Mouse (Mus musculus) liver, embryonic 11.5 days (tissue): Measurements from ENCODE around the gene Hoxb9. TPM values are rescaled to one million over a fixed set of nuclear protein-coding genes. Genes with fewer than 3 reads are reported as not detected.

Source experiments
- ATAC-seq: fragments of 200-750 bp; cut with Nextera tagmentation; replicated peaks from 2 replicates; pipeline ENCODE4 v1.8.0; 2017; ENCODE audit warnings: moderate number of reproducible peaks, mild to moderate bottlenecking, moderate TSS enrichment, moderate library complexity; ENCODE audit not compliant: low FRiP score
- DNase-seq: peaks from one replicate; pipeline ENCODE4 v3.0.0-alpha.2; 2017; ENCODE audit warnings: low spot score
- H3K27ac ChIP-seq: fragments of 300-500 bp; sonication (generic); 2 replicates; pipeline ENCODE4 v1.5.1; 2014; ENCODE audit warnings: mild to moderate bottlenecking, low read depth, low read length, control low read depth
- H3K27me3 ChIP-seq: fragments of 300-500 bp; sonication (generic); replicated peaks from 2 replicates; pipeline ENCODE4 v1.6.1; 2014; ENCODE audit warnings: low read length, mixed read lengths; ENCODE audit not compliant: control insufficient read depth, insufficient read depth
- H3K36me3 ChIP-seq: fragments of 300-500 bp; sonication (generic); 2 replicates; pipeline ENCODE4 v1.6.1; 2014; ENCODE audit warnings: mild to moderate bottlenecking, low read length, moderate library complexity, mixed read lengths; ENCODE audit not compliant: control insufficient read depth, insufficient read depth
- H3K4me1 ChIP-seq: fragments of 300-500 bp; sonication (generic); replicated peaks from 2 replicates; pipeline ENCODE4 v1.6.1; 2014; ENCODE audit warnings: low read length, mixed read lengths; ENCODE audit not compliant: control insufficient read depth, insufficient read depth
- H3K4me2 ChIP-seq: fragments of 300-500 bp; sonication (generic); 2 replicates; pipeline ENCODE4 v1.6.1; 2014; ENCODE audit warnings: mild to moderate bottlenecking, control low read depth, moderate library complexity
- H3K4me3 ChIP-seq: fragments of 300-500 bp; sonication (generic); 2 replicates; pipeline ENCODE4 v1.5.1; 2014; ENCODE audit warnings: low read depth, low read length, control low read depth
- H3K9ac ChIP-seq: fragments of 300-500 bp; sonication (generic); 2 replicates; pipeline ENCODE4 v1.6.1; 2014; ENCODE audit warnings: low read depth, low read length, control low read depth
- H3K9me3 ChIP-seq: fragments of 300-500 bp; sonication (generic); 2 replicates; pipeline ENCODE4 v1.6.1; 2016; ENCODE audit warnings: low read length, inconsistent platforms, mixed read lengths; ENCODE audit not compliant: control insufficient read depth
- WGBS: fragments of 180-500 bp; shearing (Covaris S2); extraction: QIAGEN DNeasy Blood & Tissue Kit; methylation state at CpG from one replicate; pipeline ENCODE4 v1.1.7; 2014; 5-methylcytosine and 5-hydroxymethylcytosine counted together
- polyA plus RNA-seq: library from polyadenylated mRNA; unstranded; fragments of >200 nt; fragmentation: Nextera tagmentation; extraction: Ambion mirVana; gene quantifications from 2 replicates; pipeline ENCODE4 v1.2.1, GENCODE M21; 2014

Gene Hoxb9
- polyA plus RNA-seq = 0.26 and 0.49 TPM in 2 replicates

- DNase-seq (no peak), ATAC-seq (no peak)
- H3K27me3 ChIP-seq = peaks cover 98% of the 10 kb centered on the region
- peaks cover 6% of the 10 kb centered on the region; the same call in 1 of the 2 replicates for H3K4me1 ChIP-seq
- H3K4me2 ChIP-seq = peak within 1 kb of the TSS; percentile 43
- WGBS = 1% methylated on average over 40 of the region's 40 CpGs
- no peaks in the 10 kb centered on the region for H3K36me3 ChIP-seq
- no peak within 1 kb of the TSS for H3K27ac ChIP-seq
- no peak within 1 kb of the TSS for H3K9ac ChIP-seq
- H3K4me3 ChIP-seq = peak within 1 kb of the TSS; percentile 28
- no peaks in the 10 kb centered on the region for H3K9me3 ChIP-seq
Observed at GRCm38 (mm10) chr11:96270996-96271540, at the start of gene Hoxb9. TSS of gene Hoxb9 (plus strand) at chr11:96271457.

GRCm38 (mm10) chr11:96223813-96224212 lies 47.4 kb upstream of the Hoxb9 start:
- H3K4me3 ChIP-seq = no peak overlapping the region
- DNase-seq = no peak
- no peaks in the 10 kb centered on the region; the same call in none of the 2 replicates for H3K27me3 ChIP-seq
- no peaks in the 10 kb centered on the region for H3K9me3 ChIP-seq
- H3K9ac ChIP-seq = no peak overlapping the region
- no peaks in the 10 kb centered on the region for H3K4me1 ChIP-seq
- H3K36me3 ChIP-seq = no peaks in the 10 kb centered on the region
- H3K27ac ChIP-seq = no peak overlapping the region
- no peak overlapping the region for H3K4me2 ChIP-seq
- WGBS = 30% methylated on average over 2 of the region's 2 CpGs
- ATAC-seq = no peak

- Histone ChIP-seq H3K36me3 (no peaks in the 10 kb centered on the region), H3K27ac (no peak overlapping the region), H3K4me2 (no peak overlapping the region), H3K27me3 (peaks cover 6% of the 10 kb centered on the region), H3K9me3 (no peaks in the 10 kb centered on the region), H3K4me1 (no peaks in the 10 kb centered on the region), H3K4me3 (no peak overlapping the region), H3K9ac (no peak overlapping the region)
- WGBS = 65% methylated on average over 9 of the region's 9 CpGs
- no peak for DNase-seq
- no peak for ATAC-seq
Observed at GRCm38 (mm10) chr11:96227676-96228075, 43.6 kb upstream of the Hoxb9 start.

- DNase-seq (peak; percentile 58), ATAC-seq (no peak)
- no peaks in the 10 kb centered on the region for H3K4me1 ChIP-seq
- H3K4me3 ChIP-seq = no peak overlapping the region
- no peak overlapping the region for H3K4me2 ChIP-seq
- H3K9ac ChIP-seq = no peak overlapping the region
- no peak overlapping the region for H3K27ac ChIP-seq
- 2% methylated on average over 12 of the region's 12 CpGs for WGBS
- H3K36me3 ChIP-seq = no peaks in the 10 kb centered on the region
- H3K9me3 ChIP-seq = no peaks in the 10 kb centered on the region
- peaks cover 34% of the 10 kb centered on the region for H3K27me3 ChIP-seq
Observed at GRCm38 (mm10) chr11:96234906-96235305, 36.4 kb upstream of the Hoxb9 start.

- ATAC-seq = no peak
- peaks cover 32% of the 10 kb centered on the region for H3K27me3 ChIP-seq
- no peaks in the 10 kb centered on the region for H3K36me3 ChIP-seq
- no peak overlapping the region for H3K27ac ChIP-seq
- H3K4me3 ChIP-seq = no peak overlapping the region
- no peak overlapping the region for H3K4me2 ChIP-seq
- no peaks in the 10 kb centered on the region for H3K4me1 ChIP-seq
- WGBS = 2% methylated on average over 7 of the region's 7 CpGs
- no peaks in the 10 kb centered on the region for H3K9me3 ChIP-seq
- DNase-seq = no peak
- H3K9ac ChIP-seq = no peak overlapping the region
Observed at GRCm38 (mm10) chr11:96240211-96240610, 31.0 kb upstream of the Hoxb9 start.

- WGBS = 2% methylated on average over 14 of the region's 14 CpGs
- Histone ChIP-seq H3K4me1 (no peaks in the 10 kb centered on the region), H3K9ac (no peak overlapping the region), H3K4me2 (no peak overlapping the region), H3K27me3 (peaks cover 86% of the 10 kb centered on the region), H3K36me3 (no peaks in the 10 kb centered on the region), H3K4me3 (no peak overlapping the region), H3K27ac (no peak overlapping the region), H3K9me3 (no peaks in the 10 kb centered on the region)
- ATAC-seq = no peak
- no peak for DNase-seq
Observed at GRCm38 (mm10) chr11:96250901-96251300, 20.4 kb upstream of the Hoxb9 start.

- H3K4me3 ChIP-seq = no peak overlapping the region
Observed at GRCm38 (mm10) chr11:96251480-96252031, 19.7 kb upstream of the Hoxb9 start.

GRCm38 (mm10) chr11:96252541-96253120 lies 18.6 kb upstream of the Hoxb9 start:
- peaks cover 96% of the 10 kb centered on the region for H3K27me3 ChIP-seq
- H3K9ac ChIP-seq = no peak overlapping the region
- H3K4me2 ChIP-seq = no peak overlapping the region
- H3K4me1 ChIP-seq = no peaks in the 10 kb centered on the region
- H3K27ac ChIP-seq = no peak overlapping the region
- 6% methylated on average over 12 of the region's 12 CpGs for WGBS
- no peaks in the 10 kb centered on the region for H3K9me3 ChIP-seq
- ATAC-seq = no peak
- no peak for DNase-seq
- H3K4me3 ChIP-seq = no peak overlapping the region
- no peaks in the 10 kb centered on the region for H3K36me3 ChIP-seq

More at GRCm38 (mm10) chr11:96251480-96252031, 19.7 kb upstream of the Hoxb9 start:
- Histone ChIP-seq H3K4me1 (no peaks in the 10 kb centered on the region), H3K9ac (no peak overlapping the region), H3K36me3 (no peaks in the 10 kb centered on the region), H3K9me3 (no peaks in the 10 kb centered on the region), H3K4me2 (no peak overlapping the region), H3K27me3 (peaks cover 92% of the 10 kb centered on the region), H3K27ac (no peak overlapping the region)
- DNase-seq (no peak), ATAC-seq (no peak)
- WGBS = 2% methylated on average over 46 of the region's 46 CpGs

- ATAC-seq (no peak), DNase-seq (no peak)
- Histone ChIP-seq H3K9ac (no peak overlapping the region), H3K27me3 (peaks cover 100% of the 10 kb centered on the region), H3K4me3 (no peak overlapping the region), H3K4me2 (no peak overlapping the region), H3K36me3 (no peaks in the 10 kb centered on the region), H3K9me3 (no peaks in the 10 kb centered on the region), H3K27ac (no peak overlapping the region), H3K4me1 (no peaks in the 10 kb centered on the region)
- 3% methylated on average over 11 of the region's 11 CpGs for WGBS
Observed at GRCm38 (mm10) chr11:96254221-96254620, 17.0 kb upstream of the Hoxb9 start.
